Mouse (Mus musculus) layer of hippocampus, adult 9-10 months (tissue): ENCODE measurements around the gene Lilr4b.
"Not testable (repeated sequence)": the region's sequence is repeated elsewhere in the genome, so short reads cannot be mapped to it uniquely, and the experiment has no call there.

Experiments used
- DNase-seq: peaks from one replicate; pipeline ENCODE4 v3.0.0; 2022; ENCODE audit warnings: low spot score

Gene Lilr4b

DNA sequence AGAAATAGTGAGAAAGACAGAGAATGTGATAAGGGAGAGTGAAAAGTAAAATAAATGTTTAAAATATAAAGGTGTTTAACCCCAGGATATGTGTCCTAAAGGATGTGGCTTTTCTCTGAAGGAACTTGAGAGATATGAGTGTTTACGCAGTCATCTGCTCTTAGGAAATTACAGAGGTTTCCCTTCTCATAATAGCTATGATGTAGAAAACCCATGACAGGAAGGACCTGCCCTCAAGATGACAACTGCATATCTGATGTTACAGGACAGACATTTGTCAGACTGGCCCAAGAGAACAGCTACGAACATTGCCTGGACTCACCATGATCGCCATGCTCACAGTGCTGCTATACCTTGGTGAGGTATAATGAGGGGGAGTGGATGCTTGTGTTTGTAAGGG lies at the start of gene Lilr4b, which contains the start of gene Gm49339:
Gene Lilr4b (plus strand): TSS at position 236 of the 400 bp plus-strand sequence.
Gene Gm49339 (plus strand): TSS at position 216 of the 400 bp plus-strand sequence.
- not testable (repeated sequence) for DNase-seq

DNA sequence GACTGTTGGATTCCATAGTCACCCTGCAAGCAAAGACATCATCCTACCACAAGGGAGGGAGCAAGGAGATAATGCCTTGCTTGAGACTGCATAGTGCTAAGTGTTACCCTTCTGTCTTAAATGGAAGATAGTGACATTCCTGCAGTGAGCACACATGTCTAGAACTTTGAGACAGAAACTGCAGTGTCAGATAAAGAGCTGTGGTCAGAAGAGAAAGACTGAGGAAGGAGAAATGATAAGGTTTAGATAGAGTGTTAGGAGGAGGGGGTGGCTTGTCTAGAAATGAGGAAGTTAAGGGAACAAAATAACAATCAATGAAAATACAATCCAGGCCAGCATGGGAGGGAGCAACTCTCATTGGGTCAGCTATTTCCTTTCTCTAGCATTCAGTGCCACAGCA lies 47.5 kb upstream of the Lilr4b start:
- DNase-seq = no peak

DNA sequence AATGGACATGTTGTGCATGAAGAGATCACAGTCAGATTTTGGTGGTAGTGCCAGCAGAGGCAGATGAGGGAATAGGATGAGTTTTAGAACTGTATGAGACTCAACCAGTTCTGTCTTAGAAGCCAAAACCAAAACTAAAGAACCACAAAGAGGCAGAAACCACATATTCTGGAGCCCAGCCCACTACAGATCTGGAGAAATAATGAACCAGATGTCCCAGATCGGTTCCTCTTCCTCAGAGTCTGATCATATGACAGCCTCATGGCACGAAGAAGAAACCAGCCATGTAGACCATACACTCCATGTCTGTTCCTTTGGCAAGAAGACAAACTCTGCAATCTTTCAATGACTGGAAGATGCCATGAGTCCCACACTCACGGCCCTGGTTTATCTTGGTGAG lies 44.7 kb upstream of the Lilr4b start:
- no peak for DNase-seq

DNA sequence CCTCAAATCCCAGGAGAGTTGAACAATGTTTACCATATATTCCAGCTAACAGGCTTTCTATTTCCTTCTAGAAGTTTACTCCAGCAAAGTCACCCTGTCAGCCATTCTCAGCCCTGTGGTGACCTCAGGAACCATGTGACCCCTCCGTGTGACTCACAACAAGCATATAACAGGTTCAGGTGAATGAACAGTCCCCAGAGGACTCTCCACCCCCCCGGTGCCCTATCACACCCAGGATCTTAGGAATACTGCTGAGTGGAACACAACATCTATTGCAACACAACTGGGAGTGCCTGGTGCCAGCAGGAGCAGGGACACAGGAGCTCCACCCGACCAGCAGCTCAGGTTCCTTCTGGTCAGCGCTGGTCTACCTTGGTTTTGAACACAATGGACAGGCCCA lies 28.8 kb upstream of the Lilr4b start:
- DNase-seq = no peak

DNA sequence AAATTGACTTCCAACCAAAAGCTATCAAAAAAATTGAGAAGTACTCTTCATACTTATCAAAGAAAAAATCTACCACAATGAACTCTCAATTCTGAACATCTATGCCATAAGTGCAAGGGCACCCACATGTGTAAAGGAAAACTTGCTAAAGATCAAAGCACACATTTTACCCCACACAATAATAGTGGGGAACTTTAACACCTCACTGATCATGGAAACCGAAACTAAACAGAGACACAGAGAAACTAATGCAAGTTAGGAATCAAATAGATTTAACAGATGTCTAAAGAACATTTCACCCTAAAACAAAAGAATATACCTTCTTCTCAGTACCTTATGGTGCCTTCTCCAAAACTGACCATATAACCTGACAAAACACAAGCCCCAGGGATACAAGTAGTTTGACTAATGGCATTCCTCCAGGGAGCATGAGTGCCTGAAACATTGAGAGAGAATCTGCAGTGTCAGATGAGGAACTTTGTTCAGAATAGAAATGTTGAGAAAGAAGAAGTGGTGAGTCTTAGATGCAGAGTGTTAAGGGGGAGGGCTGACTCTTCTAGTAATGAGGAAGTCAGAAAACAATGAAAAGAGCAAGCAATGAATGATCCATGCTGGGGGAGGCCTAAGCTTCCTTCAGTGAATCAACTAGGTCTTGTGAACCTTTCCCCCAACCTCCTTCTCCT lies 26.7 kb upstream of the Lilr4b start:
- peak; percentile 16 for DNase-seq

DNA sequence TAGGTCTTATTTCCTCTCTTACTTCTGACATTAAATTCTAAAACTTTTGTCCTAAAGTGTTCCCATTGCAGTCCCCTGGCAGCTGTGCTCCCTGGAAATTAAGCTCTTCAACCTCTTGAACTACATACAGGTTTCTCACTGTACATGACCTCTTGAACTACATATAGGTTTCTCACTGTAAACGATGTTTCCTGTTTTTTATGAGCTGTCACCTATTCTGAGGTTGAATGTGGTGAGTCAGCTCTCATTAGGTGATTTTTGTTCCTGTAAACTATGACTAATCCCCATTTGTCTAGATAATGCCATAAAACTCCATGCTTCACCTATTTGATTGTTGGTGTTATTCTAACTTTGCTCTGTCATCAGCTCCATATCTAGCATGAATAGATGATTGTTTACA lies 26.1 kb upstream of the Lilr4b start:
- no peak for DNase-seq

DNA sequence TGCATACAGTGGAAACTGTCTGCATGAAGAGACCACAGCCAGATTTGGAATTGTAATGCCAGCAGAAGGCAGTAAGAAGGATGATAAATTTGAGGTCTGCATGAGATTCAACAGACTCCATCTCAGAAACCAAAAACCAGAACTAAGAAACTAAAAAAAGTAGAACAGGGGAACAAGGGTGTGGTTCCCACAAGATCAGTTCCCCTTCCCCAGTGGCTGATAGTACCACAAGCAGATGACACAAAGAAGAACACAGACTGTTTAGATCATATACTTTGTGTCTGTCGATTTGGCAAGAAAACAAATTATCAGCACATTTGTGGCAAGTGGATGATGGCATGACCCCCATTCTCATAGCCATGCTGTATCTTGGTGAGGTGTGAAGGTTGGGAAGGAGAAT lies 24.7 kb upstream of the Lilr4b start:
- DNase-seq = no peak

DNA sequence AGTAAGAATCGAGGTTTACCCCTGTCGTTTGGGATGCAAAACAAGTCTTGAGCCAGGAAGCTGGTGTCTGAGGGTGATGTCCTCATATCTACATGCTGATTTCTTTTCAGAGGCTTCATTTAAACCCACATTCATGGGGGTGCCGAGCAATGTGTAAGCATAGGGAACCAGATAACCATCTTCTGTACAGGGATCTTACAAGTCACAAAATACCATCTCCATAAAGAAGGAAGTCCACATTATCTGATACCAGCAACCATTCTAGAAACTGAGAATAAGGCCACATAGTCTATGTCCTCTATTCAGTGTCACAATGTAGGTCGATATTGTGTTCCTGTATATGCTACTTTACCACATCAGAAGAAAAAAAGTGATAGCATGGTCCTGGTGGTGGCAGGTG lies 24.1 kb upstream of the Lilr4b start:
- no peak for DNase-seq

DNA sequence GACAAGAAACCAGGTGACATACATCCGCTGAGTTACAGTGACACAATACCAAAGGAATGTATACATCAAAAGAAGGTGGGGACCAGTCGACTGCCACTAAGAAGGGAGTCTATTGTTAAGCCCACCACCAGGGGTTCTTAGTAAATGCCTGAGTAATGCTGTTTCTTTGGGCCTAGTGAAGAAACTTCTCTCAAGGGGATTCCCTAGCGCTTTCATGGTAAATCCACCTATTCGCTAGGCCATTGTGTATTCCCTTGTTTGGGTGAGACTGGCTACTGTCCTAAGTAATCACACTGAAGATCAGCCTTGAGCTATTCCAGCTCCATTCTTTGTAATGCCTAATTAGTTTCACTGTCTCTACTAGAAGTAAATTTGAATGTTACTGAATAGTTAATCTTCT lies 16.6 kb upstream of the Lilr4b start:
- DNase-seq = not testable (repeated sequence)

DNA sequence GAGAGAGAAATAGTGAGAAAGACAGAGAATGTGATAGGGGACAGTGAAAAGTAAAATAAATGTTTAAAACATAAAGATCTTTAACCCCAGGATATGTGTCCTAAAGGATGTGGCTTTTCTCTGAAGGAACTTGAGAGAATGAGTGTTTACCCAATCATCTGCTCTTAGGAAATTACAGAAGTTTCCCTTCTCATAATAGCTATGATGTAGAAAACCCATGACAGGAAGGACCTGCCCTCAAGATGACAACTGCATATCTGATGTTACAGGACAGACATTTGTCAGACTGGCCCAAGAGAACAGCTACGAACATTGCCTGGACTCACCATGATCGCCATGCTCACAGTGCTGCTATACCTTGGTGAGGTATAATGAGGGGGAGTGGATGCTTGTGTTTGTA lies 10.3 kb downstream of the Lilr4b start, which contains the start of gene Lilrb4a:
Gene Lilrb4a (plus strand): TSS at position 266 of the 400 bp plus-strand sequence.
- DNase-seq = not testable (repeated sequence)

DNA sequence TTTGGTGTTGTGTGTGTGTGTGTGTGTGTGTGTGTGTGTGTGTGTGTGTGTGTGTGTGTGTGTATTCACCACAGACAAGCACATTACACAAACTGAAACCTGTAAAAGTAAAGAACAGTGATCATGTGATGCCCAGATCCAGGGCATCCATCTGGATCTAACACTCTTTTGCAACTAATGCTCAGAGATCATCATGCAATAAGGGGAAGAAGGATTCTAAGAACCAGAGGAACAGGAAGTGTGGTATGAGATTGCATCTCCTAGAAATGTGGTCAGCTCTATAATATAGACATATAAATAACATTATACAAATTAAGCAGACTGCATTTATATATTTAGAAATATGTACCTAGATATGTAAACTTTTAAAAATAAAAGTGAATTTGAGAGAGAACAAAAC lies 39.6 kb downstream of the Lilr4b start:
- DNase-seq = no peak

DNA sequence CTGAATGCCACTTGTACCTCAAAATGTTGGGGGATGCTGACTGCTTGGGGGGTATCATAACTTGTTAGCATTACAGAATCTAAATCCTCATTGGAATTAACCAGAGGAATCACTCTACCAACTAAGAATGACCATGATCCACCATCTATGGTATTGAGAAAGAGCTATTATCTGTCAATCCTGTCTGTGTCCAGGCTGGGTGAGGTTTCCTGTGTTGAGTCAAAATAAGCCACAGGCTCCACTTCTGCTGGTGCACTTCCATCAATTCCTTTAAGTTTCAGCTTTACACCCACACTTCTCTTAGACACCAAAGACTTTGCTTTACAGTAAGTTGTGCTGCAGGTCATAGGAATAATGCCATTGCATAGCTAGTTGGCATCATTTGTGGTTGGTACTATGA lies 41.0 kb downstream of the Lilr4b start:
- no peak for DNase-seq

DNA sequence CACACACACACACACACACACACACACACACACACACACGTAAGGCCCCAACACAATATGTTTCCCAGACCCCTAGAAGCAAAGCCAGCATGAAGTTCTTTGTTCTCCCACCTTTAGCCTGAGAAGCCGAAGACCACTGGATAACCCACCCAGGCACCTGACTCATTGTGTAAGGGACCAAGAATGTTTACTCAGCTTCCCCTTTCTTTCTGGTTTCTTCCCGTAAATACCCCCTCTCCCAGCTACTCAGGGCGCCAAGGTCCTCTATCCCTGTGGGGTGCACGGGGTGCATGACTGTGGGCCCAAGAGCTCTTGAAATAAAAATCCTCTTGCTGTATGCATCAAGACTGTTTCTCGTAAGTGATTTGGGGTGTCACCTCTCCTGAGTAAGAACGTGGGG lies 45.7 kb downstream of the Lilr4b start:
- DNase-seq = no peak

DNA sequence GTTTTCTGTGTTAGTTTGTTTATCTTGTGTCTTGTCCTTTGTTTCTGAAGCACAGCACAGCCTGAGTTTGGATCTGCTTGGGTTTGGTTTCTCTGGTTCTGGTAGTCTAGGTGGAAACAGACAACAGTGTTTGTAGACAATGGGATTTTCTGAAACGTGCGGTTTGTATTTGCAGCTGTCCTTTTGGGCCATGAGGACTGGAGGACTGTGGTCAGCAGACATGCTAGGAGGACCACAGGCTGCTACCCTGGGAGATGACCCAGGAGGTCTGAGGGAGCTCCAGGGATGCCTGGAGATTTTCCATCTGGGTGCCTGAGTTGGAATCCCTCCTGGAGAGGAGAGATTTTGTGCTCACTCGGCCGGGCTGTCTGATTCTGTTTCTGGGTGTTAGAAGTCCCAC lies 46.2 kb downstream of the Lilr4b start:
- DNase-seq = no peak

DNA sequence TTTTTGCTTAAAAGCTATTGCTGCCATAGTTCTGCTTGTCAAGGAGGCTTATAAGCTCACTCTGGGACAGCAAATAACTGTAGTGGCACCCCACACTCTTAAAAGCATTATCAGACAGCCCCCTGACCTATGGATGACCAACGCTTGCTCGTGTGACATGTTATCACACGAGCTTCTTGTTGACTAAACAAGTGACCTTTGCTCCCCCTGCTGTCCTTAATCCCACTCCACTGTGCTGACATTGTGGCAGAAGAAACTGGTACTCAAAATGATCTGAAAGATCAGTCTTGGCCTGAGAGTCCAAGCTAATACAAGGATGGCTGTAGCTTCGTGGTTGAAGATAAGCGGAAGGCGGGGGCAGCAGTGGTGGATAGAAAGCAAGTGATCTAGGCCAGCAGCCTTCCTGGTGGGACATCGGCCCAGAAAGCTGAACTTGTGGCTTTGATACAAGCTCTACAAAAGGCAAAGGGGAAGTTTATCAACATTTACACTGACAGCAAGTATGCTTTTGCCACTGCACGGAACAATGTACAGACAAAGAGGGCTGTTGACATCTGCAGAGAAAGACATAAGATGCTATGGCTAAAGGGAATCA lies 48.5 kb downstream of the Lilr4b start:
- no peak for DNase-seq

DNA sequence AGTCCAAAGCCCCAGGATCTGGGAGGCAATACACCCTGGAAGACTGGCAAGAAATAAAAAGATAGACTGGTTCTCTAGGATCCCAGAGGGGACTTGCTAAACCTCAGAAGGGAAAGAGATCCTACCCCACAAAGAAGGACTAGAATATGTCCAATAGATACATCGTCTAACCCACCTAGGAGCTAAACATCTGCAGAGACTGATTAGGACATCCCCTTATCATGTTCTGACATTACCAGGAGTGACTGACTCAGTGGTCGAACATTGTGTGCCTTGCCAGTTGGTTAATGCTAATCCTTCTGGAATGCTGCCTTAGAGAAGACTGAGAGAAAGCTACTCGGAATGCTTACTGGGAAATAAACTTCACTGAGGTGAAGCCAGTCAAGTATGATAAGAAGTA lies 49.1 kb downstream of the Lilr4b start:
- DNase-seq = no peak

DNA sequence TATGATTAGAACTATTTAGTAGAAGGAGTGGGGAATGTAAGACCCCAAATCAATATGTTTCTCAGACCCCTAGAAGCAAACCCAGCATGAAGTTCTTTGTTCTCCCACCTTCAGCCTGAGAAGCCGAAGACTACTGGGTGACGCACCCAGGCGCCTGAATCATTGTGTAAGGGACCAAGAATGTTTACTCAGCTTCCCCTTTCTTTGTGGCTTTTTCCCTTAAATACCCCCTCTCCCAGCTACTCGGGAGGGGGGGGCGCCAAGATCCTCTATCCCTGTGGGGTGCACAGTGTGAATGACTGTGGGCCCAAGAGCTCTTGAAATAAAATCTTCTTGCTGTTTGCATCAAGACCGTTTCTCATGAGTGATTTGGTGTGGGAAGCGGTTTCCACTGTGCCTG lies 50.4 kb downstream of the Lilr4b start:
- no peak for DNase-seq
